Mouse (Mus musculus) gastrocnemius, postnatal 25 days (tissue): ENCODE results near the gene Gpr160. TPM values are rescaled to one million over a fixed set of nuclear protein-coding genes. Genes with fewer than 3 reads are reported as not detected.

Experiments used
- DNase-seq: peaks from one replicate; pipeline ENCODE4 v3.0.0; 2022
- total RNA-seq, 2 experiments: library from RNA; stranded (reverse); gene quantifications; 1 replicate in 1 of 2; 2 replicates in 1 of 2; pipeline ENCODE4 v1.2.3; 2021

Gpr160 gene
- total RNA-seq, 2 experiments from 2014 or later = 0.41 to 0.78 TPM

DNA sequence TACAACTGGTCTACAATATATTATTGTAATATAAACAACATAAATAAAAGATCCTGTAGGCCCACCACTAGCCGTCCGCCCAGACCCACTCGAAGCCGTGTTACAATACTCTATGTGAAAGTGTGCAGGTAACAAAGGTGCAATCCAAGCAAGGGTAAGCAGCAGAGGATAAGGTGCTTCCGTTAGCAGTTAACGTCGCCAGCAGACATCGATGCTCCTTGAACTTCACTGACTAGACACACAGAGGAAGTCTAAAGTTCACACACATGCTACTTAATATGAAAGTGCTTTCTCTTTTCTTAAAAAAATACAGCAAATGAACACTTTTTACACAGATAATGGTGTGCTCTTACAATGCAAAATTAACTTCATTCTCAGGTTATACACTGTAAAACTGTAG is 43.7 kb downstream of the Gpr160 start:
- DNase-seq = no peak

DNA sequence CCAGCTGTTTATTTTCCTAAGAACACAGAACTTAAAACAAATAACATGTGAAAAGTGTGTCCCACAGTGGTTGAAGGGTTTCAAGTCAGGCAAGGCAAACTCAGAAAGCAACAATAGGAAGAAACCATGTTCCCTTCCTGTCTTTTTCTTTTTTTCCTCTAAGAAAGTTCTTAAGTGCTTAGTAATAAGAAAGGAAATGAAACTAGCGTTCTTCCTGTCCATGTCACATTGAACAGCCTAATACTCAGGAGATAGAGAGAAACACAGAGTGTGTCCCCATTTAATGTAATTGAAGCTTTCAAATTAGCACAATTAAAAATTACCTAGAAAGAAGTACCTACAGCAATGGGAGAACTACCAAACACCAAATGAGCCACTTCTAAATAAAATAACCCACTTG is 48.9 kb downstream of the Gpr160 start:
- no peak for DNase-seq

DNA sequence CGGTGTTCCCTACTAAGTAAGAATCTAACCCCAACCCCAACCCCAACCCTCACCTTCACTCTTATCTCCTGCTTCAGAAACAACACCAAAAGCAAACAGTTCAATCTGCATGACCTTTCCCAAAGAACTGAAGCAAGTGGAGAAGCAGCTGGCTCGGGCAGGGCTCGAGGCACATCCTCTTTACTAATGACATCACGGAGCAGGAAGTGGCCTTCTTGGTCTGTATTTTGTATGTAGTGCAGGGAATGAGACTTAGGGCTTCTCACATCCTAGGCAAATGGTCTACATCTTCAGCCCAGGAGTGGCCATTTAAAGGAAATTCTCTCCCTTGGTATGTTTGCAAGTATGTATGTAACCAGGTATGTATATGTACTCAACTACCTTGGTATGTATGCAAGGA is 61.4 kb downstream of the Gpr160 start:
- DNase-seq = no peak

DNA sequence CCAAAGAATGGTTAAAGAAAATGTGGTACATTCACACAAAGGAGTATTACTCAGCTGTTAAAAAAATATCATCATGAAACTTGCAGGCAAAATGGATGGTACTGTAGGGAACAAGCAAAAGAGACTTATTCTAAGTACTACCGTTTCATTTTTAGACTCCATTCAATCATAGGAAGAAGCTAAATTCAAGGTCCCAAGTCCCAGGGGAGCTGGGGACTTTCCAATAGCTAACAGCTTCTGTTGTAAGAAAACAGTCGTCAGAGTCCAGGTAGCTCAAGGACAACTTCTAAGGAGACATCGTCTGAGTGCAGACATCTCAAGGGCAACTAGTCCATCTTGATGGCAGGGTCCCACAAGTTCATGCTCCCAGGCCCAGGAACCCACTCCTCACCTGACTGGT is 71.9 kb downstream of the Gpr160 start:
- DNase-seq = no peak

DNA sequence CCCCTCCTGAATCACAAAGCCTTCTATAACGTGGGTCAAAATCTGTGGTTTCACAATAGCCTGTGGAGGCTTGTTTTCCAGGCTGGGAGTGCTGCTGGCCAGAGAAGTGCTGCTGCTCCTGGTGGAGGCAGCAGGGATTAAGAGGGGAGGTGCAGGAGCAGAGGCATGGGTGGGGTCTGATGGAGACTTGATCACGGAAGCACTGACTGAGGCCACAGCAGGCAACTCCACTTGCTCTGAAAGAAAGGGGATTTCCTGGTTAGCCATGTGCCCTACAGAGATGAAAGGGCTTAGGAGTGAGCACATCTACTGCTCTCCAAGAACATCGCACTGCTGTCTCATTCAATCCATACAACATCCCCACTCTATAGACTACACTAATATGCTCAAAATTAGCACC is 74.1 kb downstream of the Gpr160 start:
- DNase-seq = no peak

DNA sequence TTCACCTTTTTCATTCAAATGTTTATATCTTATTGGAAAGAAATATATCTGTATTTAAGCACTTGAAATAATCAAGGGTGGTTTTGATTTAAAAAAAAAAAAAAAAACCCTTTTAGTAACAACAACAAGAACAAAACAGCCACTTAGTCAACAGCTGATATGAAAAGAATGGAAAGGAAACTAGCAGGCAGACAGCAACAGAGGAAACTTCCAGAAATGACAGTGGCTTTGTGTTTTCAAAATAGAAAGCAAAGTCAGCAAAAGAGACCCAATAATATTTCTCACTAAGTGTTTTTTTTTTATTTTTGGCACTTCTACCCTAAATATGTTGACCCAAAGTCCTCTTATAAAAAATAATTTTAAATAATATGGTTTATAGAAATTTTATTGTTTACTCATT is 78.6 kb downstream of the Gpr160 start:
- no peak for DNase-seq

Other genes with a start within 250 kb of the Gpr160 start
- not detected for gene Lrriq4, start 211.4 kb upstream of the Gpr160 start, total RNA-seq
- not detected for gene Lrrc34, start 208.1 kb upstream of the Gpr160 start, total RNA-seq
- not detected for gene Lrrc31, start 156.1 kb upstream of the Gpr160 start, total RNA-seq
- gene Samd7, start 109.7 kb upstream of the Gpr160 start, total RNA-seq = not detected
- 10 to 100 TPM; 26.7 to 29.6 TPM for gene Sec62, start 63.1 kb upstream of the Gpr160 start, total RNA-seq
- 10 to 100 TPM; 10.6 to 11.0 TPM for gene Phc3, start 113.5 kb downstream of the Gpr160 start, total RNA-seq
- 1 to 10 TPM; 4.4 to 4.7 TPM for gene Prkci, start 139.8 kb downstream of the Gpr160 start, total RNA-seq
- gene Skil, start 239.1 kb downstream of the Gpr160 start, total RNA-seq = 10 to 100 TPM; 11.4 to 11.8 TPM